Mouse (Mus musculus): ENCODE measurements at regions not wholly inside any gene's neighbourhood (a gene's known extent, or its start where the extent isn't known, plus 50 kb on each side); places are given as distances from the start of the nearest gene placed in this dataset.

DNA sequence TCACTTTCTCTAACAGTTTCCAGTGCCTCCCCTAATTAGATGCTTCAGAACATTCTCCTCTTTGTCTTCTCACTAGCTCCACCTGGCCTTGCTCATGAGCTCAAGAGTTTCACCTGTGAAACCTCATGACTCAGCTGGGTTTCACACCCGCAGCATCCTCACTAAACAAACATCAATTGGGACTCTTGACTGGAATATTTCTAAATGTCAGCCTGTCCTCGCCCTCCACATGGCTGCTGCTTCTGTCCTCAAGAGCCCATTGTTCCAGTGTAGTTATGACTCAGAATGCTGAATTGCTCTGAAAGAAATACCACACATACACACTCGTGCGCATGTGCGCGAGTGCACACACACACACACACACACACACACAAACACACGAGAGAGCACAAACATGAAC is 407.2 kb downstream of the Prss52 start:
- ATAC-seq (ENCODE audit: low FRiP score), result no peak
- 93% methylated on average over 7 of the region's 7 CpGs for WGBS
- H3K9ac ChIP-seq, result no peak overlapping the region

DNA sequence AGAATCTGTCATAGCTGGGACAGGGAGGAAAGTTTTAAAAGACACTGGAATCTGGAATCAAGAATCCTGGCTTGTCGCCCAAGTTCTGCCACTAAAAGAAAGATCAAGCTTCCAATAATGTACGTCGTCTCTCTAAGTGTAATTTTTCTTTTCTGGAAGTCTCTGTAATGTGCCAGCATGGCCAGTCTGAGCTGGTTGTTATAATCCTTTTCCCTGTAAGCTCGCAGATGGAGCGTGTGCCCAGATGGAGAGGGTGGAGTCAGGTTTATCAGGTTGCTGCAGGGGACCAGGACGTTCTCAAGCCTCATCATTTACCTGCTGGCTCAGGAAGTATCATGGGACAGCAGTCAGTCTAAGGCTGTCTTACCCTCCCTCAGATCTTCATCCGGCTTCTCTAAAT is 408.6 kb downstream of the Prss52 start:
- Histone ChIP-seq H3K9me3 (no peaks in the 10 kb centered on the region), H3K36me3 (replicated peaks) (no peaks in the 10 kb centered on the region), H3K9ac (no peak overlapping the region), H3K4me2 (no peak overlapping the region), H3K4me3 (replicated peaks) (no peak overlapping the region), H3K27ac (no peak overlapping the region), H3K4me1 (no peaks in the 10 kb centered on the region), H3K27me3 (no peaks in the 10 kb centered on the region)
- no peak for ATAC-seq (ENCODE audit: low FRiP score)
- 81% methylated on average over 7 of the region's 7 CpGs for WGBS

More for the DNA sequence above, 407.2 kb downstream of the Prss52 start:
- H3K9me3 ChIP-seq, result no peaks in the 10 kb centered on the region
- H3K4me3 ChIP-seq (replicated peaks), result no peak overlapping the region
- H3K4me2 ChIP-seq, result no peak overlapping the region
- no peaks in the 10 kb centered on the region for H3K27me3 ChIP-seq
- H3K36me3 ChIP-seq (replicated peaks), result no peaks in the 10 kb centered on the region
- no peaks in the 10 kb centered on the region for H3K4me1 ChIP-seq
- H3K27ac ChIP-seq, result no peak overlapping the region

DNA sequence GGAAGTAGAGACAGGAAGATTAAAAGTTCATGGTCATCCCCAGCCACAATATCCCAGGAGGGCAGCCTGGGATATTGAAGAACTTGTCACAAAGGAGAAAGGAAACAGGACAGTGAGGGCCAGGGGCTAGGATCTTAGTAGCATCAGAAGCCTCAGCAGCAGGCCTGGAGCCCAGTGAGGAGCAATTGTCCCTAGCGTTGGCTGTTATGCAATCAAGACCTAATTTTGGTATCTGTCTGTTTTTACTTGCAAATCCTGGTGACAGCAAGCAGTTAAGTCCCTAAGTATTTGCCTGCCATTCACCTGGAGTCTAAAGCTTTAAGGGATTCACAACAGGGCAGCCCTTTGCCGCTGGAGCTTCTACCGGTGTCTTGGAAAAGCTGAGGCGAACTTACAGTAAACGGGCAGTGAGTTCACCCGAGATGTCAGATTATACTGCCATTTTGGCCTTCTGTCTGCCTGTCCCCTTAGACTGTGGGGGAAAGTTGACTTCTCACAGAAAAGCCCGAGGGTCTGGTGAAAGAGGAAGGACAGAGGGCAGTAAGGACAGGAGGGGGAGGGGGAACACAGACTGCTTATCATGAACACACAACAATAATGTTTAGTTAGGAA is 413.6 kb downstream of the Prss52 start:
- no peak overlapping the region for H3K9ac ChIP-seq
- WGBS, result 61% methylated on average over 7 of the region's 7 CpGs
- no peaks in the 10 kb centered on the region for H3K27me3 ChIP-seq
- H3K4me3 ChIP-seq (replicated peaks), result no peak overlapping the region
- ATAC-seq (ENCODE audit: low FRiP score), result no peak
- no peaks in the 10 kb centered on the region for H3K9me3 ChIP-seq
- H3K36me3 ChIP-seq (replicated peaks), result no peaks in the 10 kb centered on the region
- no peak overlapping the region for H3K27ac ChIP-seq
- H3K4me2 ChIP-seq, result no peak overlapping the region
- no peaks in the 10 kb centered on the region for H3K4me1 ChIP-seq

DNA sequence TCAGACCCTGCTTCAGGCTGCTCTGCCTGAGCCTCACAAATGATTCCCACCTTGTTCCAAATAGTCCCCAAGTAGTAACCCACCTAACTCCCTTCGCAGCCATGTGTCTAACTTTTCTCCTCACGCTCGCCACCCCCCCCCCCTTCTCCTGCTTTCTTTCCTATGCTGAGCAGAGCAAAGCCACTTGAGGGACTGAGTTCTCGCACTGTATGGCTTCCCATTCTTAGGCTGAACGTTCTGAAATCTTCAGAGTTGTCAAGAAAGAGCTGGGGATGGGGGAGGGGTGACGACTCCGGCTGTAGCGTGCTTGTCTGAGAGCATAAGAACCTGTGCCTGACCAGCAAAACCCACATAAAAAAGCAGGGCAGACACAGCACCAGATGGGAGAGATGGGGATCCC is 420.6 kb downstream of the Prss52 start:
- H3K4me2 ChIP-seq, result no peak overlapping the region
- no peaks in the 10 kb centered on the region for H3K27me3 ChIP-seq
- WGBS, result 38% methylated on average over 8 of the region's 8 CpGs
- no peak for ATAC-seq (ENCODE audit: low FRiP score)
- no peak overlapping the region for H3K27ac ChIP-seq
- no peak overlapping the region for H3K4me3 ChIP-seq (replicated peaks)
- H3K36me3 ChIP-seq (replicated peaks), result no peaks in the 10 kb centered on the region
- peaks cover 23% of the 10 kb centered on the region for H3K4me1 ChIP-seq
- no peak overlapping the region for H3K9ac ChIP-seq
- H3K9me3 ChIP-seq, result no peaks in the 10 kb centered on the region

DNA sequence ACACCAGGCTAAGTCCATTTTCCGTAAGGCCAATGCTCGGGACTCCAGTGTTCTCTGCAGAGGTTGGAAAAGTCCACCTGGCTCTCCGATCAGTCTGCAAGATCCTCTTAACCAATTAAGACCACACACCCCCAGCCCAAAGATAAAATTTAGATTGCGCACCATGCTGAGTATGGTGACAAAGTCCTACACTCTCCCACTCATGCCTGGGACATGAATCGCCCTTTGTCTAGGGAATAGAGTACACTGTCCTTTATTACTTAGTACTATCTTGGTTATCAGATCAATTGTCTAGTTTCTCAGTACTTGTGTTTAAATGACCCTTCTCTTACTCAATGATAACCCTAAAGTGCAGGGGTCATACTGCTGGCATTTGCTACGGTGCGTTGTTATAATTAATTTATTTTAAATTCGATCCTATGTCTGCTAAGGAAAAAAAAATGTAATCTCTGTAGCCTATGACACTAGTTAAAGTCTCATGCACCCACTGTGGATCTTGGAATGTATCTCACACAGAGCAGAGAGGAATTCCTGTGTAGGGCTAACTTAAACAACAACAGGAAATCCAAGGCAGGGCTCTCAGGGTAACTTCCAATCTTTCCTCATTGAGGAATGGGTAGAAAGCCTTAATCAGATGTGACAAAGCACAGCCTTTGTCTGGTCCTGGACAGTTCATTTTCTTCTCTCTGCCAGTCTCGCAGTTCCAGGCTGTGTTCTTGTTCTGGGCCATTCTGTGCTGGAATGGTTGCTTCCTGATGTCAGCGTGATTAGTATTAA is 421.4 kb downstream of the Prss52 start:
- WGBS, result 75% methylated on average over 10 of the region's 10 CpGs
- Histone ChIP-seq H3K4me2 (no peak overlapping the region), H3K27ac (no peak overlapping the region), H3K4me3 (replicated peaks) (no peak overlapping the region), H3K9ac (no peak overlapping the region), H3K36me3 (replicated peaks) (no peaks in the 10 kb centered on the region), H3K9me3 (no peaks in the 10 kb centered on the region), H3K4me1 (peaks cover 23% of the 10 kb centered on the region), H3K27me3 (no peaks in the 10 kb centered on the region)
- ATAC-seq (ENCODE audit: low FRiP score), result no peak

DNA sequence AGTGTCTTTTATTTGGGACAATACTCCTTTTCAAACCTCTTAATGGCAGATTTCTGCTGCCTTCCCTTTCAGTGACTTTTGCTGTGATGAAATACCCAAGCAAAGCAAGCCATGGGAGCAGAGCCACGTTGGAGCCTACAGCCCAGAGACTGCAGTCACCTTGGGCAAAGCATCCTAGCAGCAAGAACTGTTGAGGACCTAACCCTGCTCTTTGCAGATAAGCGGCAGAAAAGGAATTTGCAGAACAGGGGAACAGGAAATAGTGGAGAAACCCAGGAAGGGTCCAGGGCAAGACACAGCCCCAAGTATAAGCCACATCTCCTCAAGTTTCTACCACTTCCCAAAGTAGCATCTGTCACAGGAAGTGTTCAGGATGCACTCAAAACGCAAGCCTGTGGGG is 426.5 kb downstream of the Prss52 start:
- Histone ChIP-seq H3K9ac (no peak overlapping the region), H3K4me3 (replicated peaks) (no peak overlapping the region), H3K4me2 (no peak overlapping the region), H3K9me3 (no peaks in the 10 kb centered on the region), H3K27ac (no peak overlapping the region), H3K36me3 (replicated peaks) (no peaks in the 10 kb centered on the region), H3K4me1 (peaks cover 45% of the 10 kb centered on the region), H3K27me3 (no peaks in the 10 kb centered on the region)
- 56% methylated on average over 3 of the region's 3 CpGs for WGBS
- no peak for ATAC-seq (ENCODE audit: low FRiP score)

DNA sequence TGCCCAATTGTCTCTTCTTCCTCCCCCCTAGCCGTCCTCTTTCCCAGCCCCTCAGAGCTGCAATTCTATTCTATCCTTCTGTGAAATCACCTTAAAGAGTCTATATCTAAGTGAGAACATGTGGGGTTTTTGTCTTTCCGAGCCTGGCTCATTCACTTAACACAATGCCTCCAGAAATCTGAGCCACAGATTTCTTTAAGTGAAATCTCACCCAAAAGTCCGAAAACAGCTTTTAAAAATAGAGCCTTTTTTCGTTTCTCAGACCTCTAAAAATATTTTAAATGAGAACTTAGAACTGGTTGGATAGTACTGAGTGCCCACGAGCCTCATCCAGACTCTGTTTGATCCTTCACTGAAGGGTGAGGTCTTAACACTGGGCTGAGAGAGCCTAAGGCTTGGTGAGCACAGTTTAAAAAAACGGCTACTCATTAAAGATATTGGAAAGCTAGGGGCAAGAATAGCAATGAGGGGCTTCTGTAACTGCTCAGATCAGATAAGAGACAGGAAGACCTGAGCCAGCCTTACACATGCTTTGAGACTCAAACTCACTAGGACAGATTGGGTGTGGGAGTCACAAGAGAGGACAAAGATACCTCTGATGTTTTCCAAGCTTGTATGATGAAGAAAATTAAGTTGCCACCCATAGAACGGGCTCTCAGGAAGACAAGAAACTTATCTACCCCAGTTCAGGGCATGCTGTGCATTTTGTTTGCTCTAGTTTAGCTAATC is 427.3 kb downstream of the Prss52 start:
- Histone ChIP-seq H3K4me1 (peaks cover 36% of the 10 kb centered on the region), H3K9me3 (no peaks in the 10 kb centered on the region)

DNA sequence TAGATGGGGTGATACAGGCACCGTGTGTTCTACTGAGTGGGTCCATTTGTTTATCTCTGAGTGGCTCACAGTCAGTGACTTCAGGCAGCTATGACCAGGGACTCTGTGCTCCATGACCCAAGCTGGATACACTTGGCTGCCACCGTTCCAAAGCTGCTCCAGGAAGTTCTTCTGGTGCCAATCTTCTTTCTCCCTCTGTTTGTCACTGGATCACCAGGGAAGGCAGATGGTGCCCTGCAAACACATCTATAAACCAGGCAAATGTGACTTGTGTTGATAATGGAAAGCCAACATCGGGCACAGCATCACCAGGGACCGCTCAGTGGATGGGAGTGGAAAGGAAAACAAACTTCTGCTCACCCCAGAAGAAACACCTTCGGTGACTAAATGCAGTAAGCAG is 428.3 kb downstream of the Prss52 start:
- 94% methylated on average over 5 of the region's 5 CpGs for WGBS
- Histone ChIP-seq H3K4me2 (no peak overlapping the region), H3K4me3 (replicated peaks) (no peak overlapping the region), H3K9ac (no peak overlapping the region), H3K36me3 (replicated peaks) (no peaks in the 10 kb centered on the region), H3K9me3 (no peaks in the 10 kb centered on the region), H3K27ac (no peak overlapping the region), H3K27me3 (no peaks in the 10 kb centered on the region), H3K4me1 (peaks cover 35% of the 10 kb centered on the region)
- ATAC-seq (ENCODE audit: low FRiP score), result no peak

More for the DNA sequence above, 427.3 kb downstream of the Prss52 start:
- Histone ChIP-seq H3K9ac (no peak overlapping the region), H3K27me3 (no peaks in the 10 kb centered on the region), H3K4me2 (no peak overlapping the region), H3K27ac (no peak overlapping the region), H3K4me3 (replicated peaks) (no peak overlapping the region), H3K36me3 (replicated peaks) (no peaks in the 10 kb centered on the region)
- WGBS, result 21% methylated on average over 7 of the region's 7 CpGs
- no peak for ATAC-seq (ENCODE audit: low FRiP score)

DNA sequence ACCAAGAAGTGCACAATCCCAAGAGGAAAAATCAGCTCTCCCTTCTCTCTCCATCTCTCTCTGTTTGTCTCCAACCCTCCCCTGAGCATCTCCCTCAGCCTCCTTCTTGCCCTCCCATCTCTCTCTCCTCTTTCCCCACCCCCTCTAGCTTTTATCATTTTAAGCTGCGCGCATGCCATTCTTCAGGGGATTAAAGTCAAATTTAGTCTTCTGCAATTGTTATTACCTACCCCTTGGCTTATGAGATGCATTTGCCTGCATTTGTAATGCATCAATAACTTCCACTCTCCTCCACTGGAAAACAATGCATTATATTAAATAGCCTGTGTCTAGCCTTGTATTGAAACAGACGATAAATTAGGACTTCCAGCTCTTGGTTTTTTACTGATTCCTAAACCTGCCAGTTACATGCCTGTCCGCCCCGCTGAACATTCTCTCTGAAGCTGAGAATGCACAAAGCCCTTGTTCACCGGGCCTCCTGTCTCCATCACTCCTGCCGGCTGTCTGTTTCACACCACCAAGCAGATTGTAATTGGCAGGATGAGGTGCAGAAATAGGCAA is 429.6 kb downstream of the Prss52 start:
- H3K27me3 ChIP-seq, result no peaks in the 10 kb centered on the region
- H3K4me3 ChIP-seq (replicated peaks), result no peak overlapping the region
- peak; percentile 73 for ATAC-seq (ENCODE audit: low FRiP score)
- no peaks in the 10 kb centered on the region for H3K9me3 ChIP-seq
- 4% methylated on average over 7 of the region's 7 CpGs for WGBS
- H3K4me2 ChIP-seq, result peak overlapping the region; percentile 25
- H3K4me1 ChIP-seq, result peaks cover 35% of the 10 kb centered on the region
- peak overlapping the region; percentile 30; the same call in 1 of the 2 replicates for H3K9ac ChIP-seq
- H3K36me3 ChIP-seq (replicated peaks), result no peaks in the 10 kb centered on the region
- H3K27ac ChIP-seq, result peak overlapping the region; percentile 82

DNA sequence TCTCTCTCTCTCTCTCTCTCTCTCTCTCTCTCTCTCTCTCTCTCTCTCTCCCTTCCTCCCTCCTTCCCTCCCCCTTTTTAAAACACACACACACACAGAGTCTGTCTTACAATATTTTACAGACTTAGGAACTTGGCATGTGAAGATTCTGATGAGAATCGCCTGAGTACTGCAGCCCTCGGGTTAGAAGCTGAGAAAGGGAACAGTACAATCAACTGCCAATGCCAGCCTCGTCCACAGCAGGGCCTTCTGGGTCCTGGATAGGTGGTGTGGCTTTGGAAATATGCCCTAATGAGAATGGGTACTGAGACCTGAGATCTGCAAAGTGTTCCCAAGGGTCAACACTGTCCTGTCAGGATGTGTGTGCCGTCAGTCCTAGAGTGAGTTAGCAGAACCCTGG is 430.1 kb downstream of the Prss52 start:
- Histone ChIP-seq H3K27me3 (no peaks in the 10 kb centered on the region), H3K36me3 (replicated peaks) (no peaks in the 10 kb centered on the region), H3K9me3 (no peaks in the 10 kb centered on the region), H3K4me2 (peak overlapping the region; percentile 25), H3K27ac (peak overlapping the region; percentile 82), H3K9ac (peak overlapping the region; percentile 30; the same call in 1 of the 2 replicates), H3K4me3 (replicated peaks) (no peak overlapping the region), H3K4me1 (peaks cover 35% of the 10 kb centered on the region)
- 24% methylated on average over 4 of the region's 4 CpGs for WGBS
- ATAC-seq (ENCODE audit: low FRiP score), result peak; percentile 49

DNA sequence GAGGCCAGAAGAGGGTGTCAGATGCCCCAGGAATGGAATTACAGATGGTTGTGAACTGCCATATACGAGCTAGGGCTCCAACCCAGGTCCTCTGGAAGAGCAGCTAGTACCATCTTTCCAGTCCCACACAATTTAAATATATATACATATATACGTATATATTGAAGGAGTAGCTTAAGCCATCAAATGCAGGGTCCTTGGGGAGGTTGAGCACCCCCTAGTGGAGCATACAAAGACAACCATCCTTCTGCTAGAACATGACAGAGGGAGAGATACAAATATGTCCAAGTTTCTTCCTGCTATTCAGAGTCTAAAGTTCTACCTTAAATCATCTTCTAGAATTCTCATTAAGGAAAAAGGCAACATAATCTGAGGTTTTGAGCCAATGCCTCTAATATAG is 435.4 kb downstream of the Prss52 start:
- Histone ChIP-seq H3K4me3 (replicated peaks) (no peak overlapping the region), H3K27ac (no peak overlapping the region), H3K27me3 (no peaks in the 10 kb centered on the region), H3K4me1 (no peaks in the 10 kb centered on the region; the same call in 1 of the 2 replicates), H3K9me3 (no peaks in the 10 kb centered on the region), H3K36me3 (replicated peaks) (no peaks in the 10 kb centered on the region), H3K4me2 (no peak overlapping the region), H3K9ac (no peak overlapping the region)
- WGBS, result 63% methylated on average over 2 of the region's 2 CpGs
- ATAC-seq (ENCODE audit: low FRiP score), result no peak

DNA sequence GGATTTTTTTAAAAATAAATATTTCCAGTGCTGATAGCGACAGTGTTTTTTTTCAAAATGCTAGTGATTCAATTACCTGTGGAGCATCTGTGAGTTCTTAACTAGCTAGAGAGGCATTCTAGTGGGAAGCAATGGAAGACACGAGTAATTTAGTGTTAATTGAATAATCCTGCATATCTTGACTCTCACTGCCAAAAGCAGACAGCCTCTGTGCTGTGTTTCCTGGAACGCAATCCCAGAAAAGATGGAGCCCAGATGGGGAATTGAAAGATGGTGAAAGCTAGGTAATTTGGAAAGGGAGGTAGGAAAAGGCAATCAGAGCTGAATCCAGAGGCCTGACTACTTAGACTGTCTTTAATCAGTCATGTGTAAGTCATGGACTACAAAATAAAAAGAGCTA is 441.0 kb downstream of the Prss52 start:
- Histone ChIP-seq H3K4me1 (no peaks in the 10 kb centered on the region), H3K36me3 (replicated peaks) (no peaks in the 10 kb centered on the region), H3K4me3 (replicated peaks) (no peak overlapping the region), H3K27ac (no peak overlapping the region), H3K4me2 (no peak overlapping the region), H3K27me3 (0 out of 2 replicates have a peak, but pooled peaks cover 3% of the 10 kb centered on the region), H3K9ac (no peak overlapping the region), H3K9me3 (no peaks in the 10 kb centered on the region)
- 80% methylated on average over 3 of the region's 3 CpGs for WGBS
- ATAC-seq (ENCODE audit: low FRiP score), result no peak

Measured in forebrain, embryonic 12.5 days (tissue).